Mouse (Mus musculus): ENCODE data around the gene Rab3gap2. TPM values are rescaled to one million over a fixed set of nuclear protein-coding genes. Genes with fewer than 3 reads are reported as not detected.

The Rab3gap2 gene
- total and polyA plus RNA-seq, 3 experiments: 22.7 to 39.1 (median 24.0) TPM

GRCm38 (mm10) chr1:185193509-185193908, 10.4 kb upstream of the Rab3gap2 start:
- no peak overlapping the region for H3K27ac ChIP-seq (ENCODE audit: insufficient read depth, low read depth)
- peak; percentile 70 for DNase-seq (ENCODE audit: extremely low read depth)
- no peak overlapping the region for H3K4me3 ChIP-seq (replicated peaks in 1 of 3; ENCODE audit: low read depth in 2 of 3, low read length in 2 of 3, poor library complexity in 1 of 3)
- H3K4me2 ChIP-seq (ENCODE audit: insufficient read depth, low read depth, poor library complexity, severe bottlenecking): 0 out of 2 replicates have a peak overlapping the region, but pooled peaks have one; percentile 1
- dilution Hi-C loops (cut with MboI; ENCODE audit: extremely low pct_ligation_motif_present, extremely low pct_unique_long_range_greater_than_20kb, low sequenced_read_pairs): no loop called here
- in situ Hi-C loops (cut with MboI; ENCODE audit: low pct_ligation_motif_present, low pct_unique_long_range_greater_than_20kb, low sequenced_read_pairs): loop anchor here (5.0 to 25.0 kb wide), 2 partner anchors 226 to 356 kb away; partner anchors contain the start of gene Marc2
- TF ChIP-seq RAD21 (IDR thresholded peaks at IDR 0.05; ENCODE audit: low read depth, low read length) (peak; percentile 90), IRF4 (IDR thresholded peaks at IDR 0.05; ENCODE audit: low read depth, low read length) (peak; percentile 27; the same call in 1 of the 2 replicates), BHLHE40 (IDR thresholded peaks at IDR 0.05; ENCODE audit: low read depth, low read length) (peak; percentile 80), SMC3 (IDR thresholded peaks at IDR 0.05; ENCODE audit: low read depth, low read length) (peak; percentile 66), CTCF (conservative IDR thresholded peaks at IDR 0.05 in 1 of 2, IDR thresholded peaks at IDR 0.05 in 1 of 2; ENCODE audit: low read depth in 2 of 2, low read length in 2 of 2) (peak; percentile 77 to 89), MXI1 (IDR thresholded peaks at IDR 0.05; ENCODE audit: low read depth, low read length) (no peak)
- peaks cover 4 to 7% of the 10 kb centered on the region in 2 experiments; a peak in 3 of 4 replicates for H3K4me1 ChIP-seq (ENCODE audit: control insufficient read depth in 1 of 2, insufficient read depth in 2 of 2)
- no peak overlapping the region for H3K9ac ChIP-seq (ENCODE audit: insufficient read depth, low read depth)
- H3K9me3 ChIP-seq (replicated peaks; ENCODE audit: low read length): no peaks in the 10 kb centered on the region
- no peaks in the 10 kb centered on the region for H3K36me3 ChIP-seq (replicated peaks in 1 of 2; ENCODE audit: control insufficient read depth in 1 of 2, insufficient read depth in 1 of 2, low read length in 1 of 2)
- no peaks in the 10 kb centered on the region for H3K27me3 ChIP-seq (replicated peaks)
- H3K79me2 ChIP-seq (replicated peaks; ENCODE audit: control insufficient read depth, extremely low read depth, insufficient read depth, poor library complexity, severe bottlenecking): no peaks in the 10 kb centered on the region

- H3K4me2 ChIP-seq (ENCODE audit: insufficient read depth, low read depth, poor library complexity, severe bottlenecking): no peak overlapping the region
- no peaks in the 10 kb centered on the region for H3K36me3 ChIP-seq (replicated peaks in 1 of 2; ENCODE audit: control insufficient read depth in 1 of 2, insufficient read depth in 1 of 2, low read length in 1 of 2)
- in situ Hi-C loops (cut with MboI; ENCODE audit: low pct_ligation_motif_present, low pct_unique_long_range_greater_than_20kb, low sequenced_read_pairs): loop anchor here (25.0 kb wide), 1 partner anchor 359 kb away; the partner anchor contains the start of gene Marc2
- peaks cover 4 to 7% of the 10 kb centered on the region in 2 experiments; a peak in 3 of 4 replicates for H3K4me1 ChIP-seq (ENCODE audit: control insufficient read depth in 1 of 2, insufficient read depth in 2 of 2)
- no peak overlapping the region for H3K4me3 ChIP-seq (replicated peaks in 1 of 3; ENCODE audit: low read depth in 2 of 3, low read length in 2 of 3, poor library complexity in 1 of 3)
- peaks cover 3% of the 10 kb centered on the region for H3K9me3 ChIP-seq (replicated peaks; ENCODE audit: low read length)
- DNase-seq (ENCODE audit: extremely low read depth): no peak
- TF ChIP-seq CHD1 (IDR thresholded peaks at IDR 0.05; ENCODE audit: low read depth, low read length) (no peak), RAD21 (IDR thresholded peaks at IDR 0.05; ENCODE audit: low read depth, low read length) (no peak), NRF1 (IDR thresholded peaks at IDR 0.05; ENCODE audit: low read depth, low read length) (no peak), ZNF384 (IDR thresholded peaks at IDR 0.05; ENCODE audit: low read depth, low read length) (no peak), POLR2AphosphoS2 (IDR thresholded peaks at IDR 0.05; ENCODE audit: low read depth, low read length) (no peak), SIN3A (IDR thresholded peaks at IDR 0.05; ENCODE audit: low read length) (no peak), MAFK (IDR thresholded peaks at IDR 0.05; ENCODE audit: insufficient replicate concordance, low read length) (no peak), SMC3 (IDR thresholded peaks at IDR 0.05; ENCODE audit: low read depth, low read length) (no peak), POLR2A (IDR thresholded peaks at IDR 0.05; ENCODE audit: low read depth, low read length) (no peak), PAX5 (IDR thresholded peaks at IDR 0.05; ENCODE audit: low read length) (no peak), KAT2A (IDR thresholded peaks at IDR 0.05; ENCODE audit: insufficient replicate concordance, low read length) (no peak), CTCF (conservative IDR thresholded peaks at IDR 0.05 in 1 of 2, IDR thresholded peaks at IDR 0.05 in 1 of 2; ENCODE audit: low read depth in 2 of 2, low read length in 2 of 2) (no peak), IRF4 (IDR thresholded peaks at IDR 0.05; ENCODE audit: low read depth, low read length) (no peak), ZC3H11A (IDR thresholded peaks at IDR 0.05; ENCODE audit: low read depth, low read length) (no peak), MYC (IDR thresholded peaks at IDR 0.05; ENCODE audit: low read depth, low read length) (no peak), MAX (IDR thresholded peaks at IDR 0.05; ENCODE audit: low read length) (no peak), USF2 (conservative IDR thresholded peaks at IDR 0.05; ENCODE audit: low read depth, low read length) (no peak), E2F4 (IDR thresholded peaks at IDR 0.05; ENCODE audit: insufficient replicate concordance, low read depth, low read length) (no peak)
- no peaks in the 10 kb centered on the region for H3K27me3 ChIP-seq (replicated peaks)
- H3K27ac ChIP-seq (ENCODE audit: insufficient read depth, low read depth): no peak overlapping the region
- no peaks in the 10 kb centered on the region for H3K79me2 ChIP-seq (replicated peaks; ENCODE audit: control insufficient read depth, extremely low read depth, insufficient read depth, poor library complexity, severe bottlenecking)
- dilution Hi-C loops (cut with MboI; ENCODE audit: extremely low pct_ligation_motif_present, extremely low pct_unique_long_range_greater_than_20kb, low sequenced_read_pairs): no loop called here
- no peak overlapping the region for H3K9ac ChIP-seq (ENCODE audit: insufficient read depth, low read depth)
Observed at GRCm38 (mm10) chr1:185196323-185196722, 7.6 kb upstream of the Rab3gap2 start.
